Mouse (Mus musculus) lung, postnatal 0 days (tissue): ENCODE results near the gene Iqsec1.

ENCODE experiments used
- CTCF ChIP-seq: IDR thresholded peaks from 2 replicates; pipeline ENCODE4 v1.5.1; 2016; ENCODE audit warnings: antibody characterized with exemption, mild to moderate bottlenecking
- EP300 ChIP-seq: IDR thresholded peaks from 2 replicates; pipeline ENCODE4 v1.6.1; 2016; ENCODE audit warnings: antibody characterized with exemption, mild to moderate bottlenecking, control low read depth

DNA sequence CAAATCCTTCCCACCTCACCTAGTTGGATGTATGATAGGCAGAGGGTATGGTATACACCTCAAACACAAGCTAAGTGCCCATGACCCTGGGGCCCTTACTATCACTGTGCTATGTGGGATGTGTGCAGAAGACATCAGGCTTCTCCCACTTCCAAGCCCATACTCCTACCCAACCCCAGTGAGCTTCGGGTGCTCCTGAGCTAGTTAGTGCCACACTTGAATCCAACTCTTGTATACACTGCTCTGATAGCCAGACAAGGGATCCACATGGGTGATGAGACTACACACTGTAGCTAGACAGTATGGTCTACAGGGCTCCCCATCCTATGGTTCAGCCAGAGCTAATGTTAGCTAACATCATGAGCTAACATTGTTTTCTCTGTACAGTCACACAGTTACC lies 102.9 kb downstream of the Iqsec1 start:
- TF ChIP-seq CTCF = no peak
- TF ChIP-seq EP300 = no peak
